Mouse (Mus musculus) spleen, adult 18-20 months (tissue): ENCODE data around the gene Brsk1.

ENCODE experiments used
- DNase-seq, 2 experiments: peaks; one replicate each; pipeline ENCODE4 v3.0.0; 2022; ENCODE audit warnings: mixed read lengths in 2 of 2

The Brsk1 gene

GRCm38 (mm10) chr7:4690387-4690786 is at the start of gene Brsk1:
TSS of gene Brsk1 (plus strand) at chr7:4690604.
- no peak for DNase-seq

- no peak for DNase-seq
Observed at GRCm38 (mm10) chr7:4641155-4641554, 49.2 kb upstream of the Brsk1 start.

GRCm38 (mm10) chr7:4641956-4642355 is 48.4 kb upstream of the Brsk1 start:
- no peak for DNase-seq

- no peak for DNase-seq
Observed at GRCm38 (mm10) chr7:4643225-4643624, 47.2 kb upstream of the Brsk1 start.

GRCm38 (mm10) chr7:4646806-4647205 is 43.6 kb upstream of the Brsk1 start:
- no peak for DNase-seq

- peak; percentile 27 to 40 for DNase-seq
Observed at GRCm38 (mm10) chr7:4647291-4647690, 43.1 kb upstream of the Brsk1 start.

- no peak for DNase-seq
Observed at GRCm38 (mm10) chr7:4647992-4648391, 42.4 kb upstream of the Brsk1 start.

GRCm38 (mm10) chr7:4651581-4651980 is 38.8 kb upstream of the Brsk1 start:
- peak in 1 of 2 experiments; percentile 25 for DNase-seq

GRCm38 (mm10) chr7:4652726-4653125 is 37.7 kb upstream of the Brsk1 start:
- DNase-seq: no peak

- no peak for DNase-seq
Observed at GRCm38 (mm10) chr7:4653351-4653750, 37.1 kb upstream of the Brsk1 start.

- peak; percentile 53 to 67 for DNase-seq
Observed at GRCm38 (mm10) chr7:4653780-4654179, 36.6 kb upstream of the Brsk1 start.

- DNase-seq: no peak
Observed at GRCm38 (mm10) chr7:4654221-4654620, 36.2 kb upstream of the Brsk1 start.

- DNase-seq: no peak
Observed at GRCm38 (mm10) chr7:4655393-4655792, 35.0 kb upstream of the Brsk1 start.

- no peak for DNase-seq
Observed at GRCm38 (mm10) chr7:4655916-4656315, 34.5 kb upstream of the Brsk1 start.

GRCm38 (mm10) chr7:4656818-4657217 is 33.6 kb upstream of the Brsk1 start:
- DNase-seq: no peak

GRCm38 (mm10) chr7:4657521-4658127 is 32.8 kb upstream of the Brsk1 start:
- no peak for DNase-seq

- DNase-seq: no peak
Observed at GRCm38 (mm10) chr7:4658128-4658907, 32.1 kb upstream of the Brsk1 start.

GRCm38 (mm10) chr7:4658912-4659551 is 31.4 kb upstream of the Brsk1 start, which contains the start of gene Ppp6r1:
TSS of gene Ppp6r1 (minus strand) at chr7:4659019.
- peak; percentile 93 to 96 for DNase-seq

GRCm38 (mm10) chr7:4659911-4660443 is 30.4 kb upstream of the Brsk1 start:
- no peak for DNase-seq

- DNase-seq: no peak
Observed at GRCm38 (mm10) chr7:4663179-4663578, 27.2 kb upstream of the Brsk1 start.

GRCm38 (mm10) chr7:4663742-4664141 is 26.7 kb upstream of the Brsk1 start:
- no peak for DNase-seq

- no peak for DNase-seq
Observed at GRCm38 (mm10) chr7:4666871-4667270, 23.5 kb upstream of the Brsk1 start.

- DNase-seq: no peak
Observed at GRCm38 (mm10) chr7:4668506-4668905, 21.9 kb upstream of the Brsk1 start.

- DNase-seq: no peak
Observed at GRCm38 (mm10) chr7:4669156-4669555, 21.2 kb upstream of the Brsk1 start.
